Mouse (Mus musculus) cerebellum, postnatal 36 days (tissue): ENCODE data around the gene Gcdh.
"Not testable (repeated sequence)": the region's sequence is repeated elsewhere in the genome, so short reads cannot be mapped to it uniquely, and the experiment has no call there.

Source experiments
- DNase-seq, 2 experiments: peaks; one replicate each; pipeline ENCODE4 v3.0.0; 2021 to 2022; ENCODE audit warnings: mixed read lengths in 2 of 2

Gene Gcdh

GRCm38 (mm10) chr8:84909949-84910348 lies 16.2 kb upstream of the Gcdh start:
- no peak for DNase-seq

DNA sequence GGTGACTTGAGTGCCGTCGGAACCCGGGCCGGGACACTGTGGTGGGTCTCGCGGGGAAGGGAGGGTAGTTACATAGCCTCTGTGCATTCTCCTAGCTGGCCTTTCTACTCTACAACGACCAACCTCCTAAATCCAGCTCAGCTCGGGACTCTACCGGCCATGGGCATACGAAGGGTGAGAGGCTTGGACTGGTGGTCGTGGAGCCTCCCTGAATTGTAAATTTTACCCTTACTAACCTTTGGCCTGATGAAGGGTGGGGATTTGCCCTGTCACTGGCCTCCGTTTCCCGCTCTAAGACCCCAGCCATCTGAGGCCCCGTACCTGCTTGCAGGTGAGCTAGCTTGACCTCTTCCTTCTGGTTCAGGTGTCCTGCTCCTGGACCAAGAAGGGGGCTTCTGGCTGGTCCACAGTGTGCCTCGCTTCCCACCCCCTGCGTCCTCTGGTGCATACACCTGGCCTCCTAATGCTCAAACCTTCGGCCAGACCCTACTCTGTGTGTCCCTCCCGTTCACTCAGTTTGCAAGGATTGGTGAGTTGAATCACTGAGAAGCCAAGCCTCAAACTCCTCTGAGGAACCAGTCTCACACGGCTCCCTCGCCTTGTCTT lies 15.5 kb upstream of the Gcdh start:
- peak in 1 of 2 experiments; percentile 15 for DNase-seq

- peak; percentile 74 to 80 for DNase-seq
Observed at GRCm38 (mm10) chr8:84908421-84909161, 14.9 kb upstream of the Gcdh start, which contains the start of gene Dnase2a. Dnase2a (plus strand) TSS chr8:84908560.

- DNase-seq: not testable (repeated sequence)
Observed at GRCm38 (mm10) chr8:84907979-84908378, 14.3 kb upstream of the Gcdh start.

GRCm38 (mm10) chr8:84907493-84907892 lies 13.8 kb upstream of the Gcdh start:
- no peak for DNase-seq

DNA sequence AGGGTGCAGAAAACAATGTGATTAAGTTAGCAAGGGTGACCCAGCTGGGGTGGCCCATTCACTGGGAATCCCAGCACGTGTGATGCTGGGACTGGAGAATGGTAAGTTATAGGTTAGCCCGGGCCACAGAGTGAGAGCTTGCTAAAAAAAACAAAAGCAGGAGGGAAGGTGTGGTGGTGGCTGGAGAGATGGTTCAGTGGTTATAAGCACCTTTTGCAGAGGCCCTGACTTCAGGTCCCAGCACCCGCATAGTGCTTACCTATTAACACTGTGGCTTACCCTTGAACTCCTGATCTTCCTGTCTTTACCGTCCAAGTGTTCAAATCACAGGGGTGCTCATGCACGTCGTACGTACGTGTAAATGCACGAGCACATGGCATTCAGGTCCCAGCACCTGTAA lies 13.3 kb upstream of the Gcdh start:
- no peak for DNase-seq

GRCm38 (mm10) chr8:84904351-84904750 lies 10.6 kb upstream of the Gcdh start:
- DNase-seq: no peak

DNA sequence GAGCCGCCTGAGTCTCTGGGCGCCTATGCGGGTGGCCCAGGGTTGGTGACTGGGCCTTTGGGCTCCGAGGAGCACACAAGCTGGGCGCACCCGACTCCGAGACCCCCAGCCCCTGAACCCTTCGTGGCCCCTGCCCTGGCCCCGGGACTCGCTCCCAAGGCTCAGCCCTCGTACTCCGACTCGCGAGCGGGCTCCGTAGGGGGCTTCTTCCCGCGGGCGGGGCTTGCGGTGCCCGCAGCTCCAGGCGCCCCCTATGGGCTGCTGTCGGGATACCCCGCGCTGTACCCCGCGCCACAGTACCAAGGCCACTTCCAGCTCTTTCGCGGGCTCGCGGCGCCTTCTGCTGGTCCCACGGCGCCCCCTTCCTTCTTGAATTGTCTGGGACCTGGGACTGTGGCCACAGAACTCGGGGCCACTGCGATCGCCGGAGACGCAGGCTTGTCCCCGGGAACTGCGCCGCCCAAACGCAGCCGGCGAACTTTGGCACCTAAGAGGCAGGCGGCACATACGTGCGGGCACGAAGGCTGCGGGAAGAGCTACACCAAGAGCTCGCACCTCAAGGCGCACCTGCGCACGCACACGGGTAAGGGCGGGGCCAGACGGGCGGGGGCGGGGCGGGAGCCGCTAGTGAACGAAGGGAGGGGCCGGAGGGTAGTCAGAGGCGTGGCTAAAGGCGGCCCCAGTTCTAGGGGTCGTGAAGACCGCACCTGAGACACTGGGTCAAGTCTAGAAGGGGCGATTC lies 9.4 kb upstream of the Gcdh start:
- DNase-seq: peak; percentile 98

GRCm38 (mm10) chr8:84902367-84902919 lies 8.7 kb upstream of the Gcdh start:
- DNase-seq: no peak

- DNase-seq: no peak
Observed at GRCm38 (mm10) chr8:84901752-84902151, 8.0 kb upstream of the Gcdh start, which contains the start of gene Klf1. Klf1 (plus strand) TSS chr8:84901928.

- no peak for DNase-seq
Observed at GRCm38 (mm10) chr8:84901071-84901470, 7.3 kb upstream of the Gcdh start.

DNA sequence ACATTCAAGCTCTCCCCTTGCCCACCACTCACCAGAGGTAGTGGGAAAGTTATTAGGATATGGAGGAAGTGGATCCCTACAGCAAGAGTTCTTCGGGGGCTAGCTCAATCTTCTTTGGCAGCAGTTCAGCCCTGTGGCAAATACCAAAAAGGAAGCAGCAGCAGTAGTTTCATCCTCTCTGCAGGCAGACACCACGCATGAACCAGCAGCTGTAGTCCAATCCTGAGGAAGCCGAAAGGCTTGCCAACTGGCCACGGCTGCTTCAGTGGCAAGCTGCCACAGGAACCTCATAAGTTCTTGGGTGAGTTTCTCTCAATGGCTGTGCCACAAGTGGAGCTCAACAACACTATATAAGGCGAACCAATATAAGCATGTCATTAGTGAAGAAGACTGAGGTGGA lies 2.2 kb upstream of the Gcdh start:
- no peak for DNase-seq

DNA sequence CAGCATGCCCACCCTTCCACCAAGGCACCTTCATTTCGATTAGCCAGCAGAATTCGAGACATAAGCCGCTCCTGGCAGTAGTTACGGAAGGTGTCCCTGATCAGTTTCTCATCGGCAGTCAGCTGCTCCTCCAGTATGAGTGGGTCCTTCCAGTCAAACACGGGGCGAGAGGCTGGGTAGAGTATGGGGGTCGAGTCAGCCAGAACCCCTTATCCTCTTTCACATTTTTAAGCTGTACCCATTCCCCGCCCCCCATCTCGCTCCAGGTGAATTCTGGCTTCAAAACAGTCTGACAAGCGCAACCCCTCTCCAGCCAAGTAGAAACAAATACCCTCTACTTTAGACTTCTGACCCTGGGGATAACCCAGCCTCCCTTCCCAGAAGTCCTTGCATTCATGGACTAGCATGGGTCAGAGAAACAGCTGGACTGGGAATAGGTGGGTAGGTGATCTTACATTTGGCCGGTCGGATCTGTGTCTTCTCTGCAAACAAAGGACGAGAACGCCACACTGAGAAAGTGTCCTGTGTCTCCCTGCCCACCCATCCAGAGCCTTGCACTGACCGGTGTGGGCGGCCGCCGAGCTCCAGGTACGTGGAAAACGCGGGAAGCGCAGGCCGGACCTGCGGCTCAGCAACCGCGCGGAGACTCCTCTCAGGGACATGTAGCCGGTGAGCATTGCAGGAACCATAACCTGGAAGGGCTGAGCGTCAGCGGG lies 570 bp downstream of the Gcdh start:
- DNase-seq: no peak

DNA sequence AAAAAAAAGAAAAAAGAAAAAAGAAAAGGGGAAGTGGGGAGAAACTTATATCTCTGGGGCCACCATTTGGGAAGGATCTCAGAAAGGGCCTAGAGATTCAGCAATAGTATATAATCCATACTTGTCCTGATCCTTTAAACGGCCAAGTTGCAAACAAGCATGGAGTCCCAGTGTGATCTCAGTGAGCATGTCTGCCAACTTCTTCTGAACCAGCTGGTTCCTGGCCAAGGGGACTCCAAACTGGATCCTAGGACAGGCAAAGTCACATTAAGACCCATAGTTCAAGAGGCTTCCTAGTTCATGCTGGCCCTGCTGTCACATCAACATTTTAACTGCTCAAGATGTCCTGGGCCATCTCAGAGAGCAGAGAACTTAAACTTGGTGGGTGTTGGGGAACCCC lies 4.6 kb downstream of the Gcdh start:
- no peak for DNase-seq

- no peak for DNase-seq
Observed at GRCm38 (mm10) chr8:84888280-84888679, 5.4 kb downstream of the Gcdh start.

GRCm38 (mm10) chr8:84884728-84885127 lies 9.0 kb downstream of the Gcdh start:
- DNase-seq: no peak

- DNase-seq: no peak
Observed at GRCm38 (mm10) chr8:84878915-84879314, 14.8 kb downstream of the Gcdh start.

DNA sequence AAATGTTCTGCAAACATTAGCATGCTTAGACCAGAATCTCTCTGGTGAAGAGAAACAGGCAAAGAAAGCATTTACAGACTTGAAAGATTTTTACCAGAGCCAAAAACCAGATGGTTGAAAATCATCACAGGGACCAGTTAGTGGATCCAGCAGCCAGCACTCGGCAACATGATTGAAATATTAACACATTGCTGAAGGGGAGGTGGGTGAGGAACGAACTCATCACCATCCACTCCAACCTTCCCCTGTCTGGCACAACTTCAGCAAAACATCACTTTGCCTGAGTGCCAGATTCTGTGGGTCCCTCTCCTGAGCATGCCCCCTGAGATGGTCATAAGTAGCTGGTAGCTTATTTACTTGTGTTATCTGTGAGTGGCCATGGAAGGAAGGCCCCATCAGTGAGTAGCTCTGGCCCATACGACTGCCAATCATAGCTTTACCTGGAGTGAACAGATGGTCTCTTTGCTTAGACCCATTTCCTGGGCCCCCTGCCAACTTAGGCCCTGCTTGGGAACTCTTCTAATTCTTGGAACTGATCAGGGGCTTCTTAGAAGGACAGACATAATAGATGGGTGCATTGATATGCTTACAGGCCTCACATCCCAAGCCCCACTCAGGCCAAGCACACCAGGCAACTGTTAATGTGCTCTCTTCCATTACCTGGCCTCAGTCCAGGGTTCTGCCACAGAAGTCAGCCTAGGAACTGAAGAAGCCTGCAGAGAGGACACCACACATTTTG lies 16.3 kb downstream of the Gcdh start:
- DNase-seq: peak; percentile 82

DNA sequence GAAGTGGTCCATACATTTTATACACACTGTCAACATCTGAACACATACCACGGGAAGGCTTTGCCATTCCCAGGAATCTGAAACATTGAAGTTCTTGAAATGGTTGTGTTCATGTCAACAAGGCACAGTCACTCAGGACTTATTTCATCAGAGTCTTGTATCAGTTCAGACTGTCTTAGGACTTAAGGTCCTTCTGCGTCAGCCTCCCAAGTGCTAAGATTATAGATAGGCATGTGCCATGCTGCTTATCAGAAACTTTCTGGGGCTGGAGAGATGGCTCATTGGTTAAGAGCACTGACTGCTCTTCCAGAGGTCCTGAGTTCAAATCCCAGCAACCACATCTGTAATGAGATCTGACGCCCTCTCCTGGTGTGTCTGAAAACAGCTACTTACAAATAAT lies 19.4 kb downstream of the Gcdh start:
- no peak for DNase-seq

DNA sequence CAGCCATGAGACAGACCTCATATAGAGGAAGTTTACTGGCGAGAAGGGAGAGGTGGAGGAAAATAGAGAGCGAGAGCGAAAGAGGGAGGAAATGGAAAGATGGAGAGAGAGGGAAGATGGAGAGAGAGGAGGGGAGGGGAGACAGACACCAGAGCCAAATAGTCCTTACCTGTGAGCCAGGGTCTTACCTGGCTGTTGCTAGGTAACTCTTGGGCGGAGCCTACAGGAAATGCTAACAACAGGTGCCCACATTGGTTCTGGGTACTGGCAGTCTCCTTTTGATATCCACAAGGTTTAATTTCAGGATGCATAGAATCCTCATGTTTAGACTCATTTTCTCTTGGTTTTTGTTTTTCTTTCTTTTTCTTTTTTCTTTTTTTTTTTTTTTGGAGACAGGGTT lies 20.7 kb downstream of the Gcdh start:
- DNase-seq: no peak

DNA sequence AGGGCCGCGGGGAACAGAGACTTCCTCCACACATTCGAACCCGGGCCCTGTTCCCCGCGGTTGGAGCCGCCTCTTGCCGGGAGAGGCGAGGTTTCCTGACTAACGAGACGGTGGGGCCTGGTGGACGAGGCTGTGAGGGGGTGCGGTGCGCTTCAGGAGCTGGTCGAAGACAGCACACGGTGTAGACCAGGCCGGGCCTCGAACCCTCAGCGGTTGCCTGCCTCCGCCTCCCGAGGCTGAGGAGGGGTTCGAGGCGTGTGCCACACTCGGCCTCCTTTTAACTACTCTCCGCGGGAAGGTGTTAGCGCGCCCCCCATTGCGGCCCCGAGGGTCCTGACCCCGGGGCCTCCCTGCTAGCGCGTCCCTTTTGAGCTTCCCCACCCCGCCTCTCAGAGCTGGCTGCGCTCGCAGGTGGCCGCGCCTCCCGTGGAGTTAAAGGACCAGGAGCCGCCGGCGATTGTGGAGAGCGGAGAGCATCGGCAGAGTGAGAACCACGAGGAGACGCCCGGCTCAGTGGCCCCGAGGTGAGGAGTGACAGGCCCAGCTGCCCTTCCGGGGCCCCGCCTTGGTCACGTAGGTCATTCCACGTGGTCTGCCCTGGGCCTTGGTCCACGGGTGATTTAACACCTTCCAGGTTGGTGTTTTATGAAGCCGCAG lies 21.3 kb downstream of the Gcdh start:
- DNase-seq: peak in 1 of 2 experiments; percentile 17
